Mouse (Mus musculus): Measurements from ENCODE around the gene Dtx1. TPM values are rescaled to one million over a fixed set of nuclear protein-coding genes. Genes with fewer than 3 reads are reported as not detected.

The Dtx1 gene
- polyA plus RNA-seq (2017; shearing (Covaris generic)): 100 to 1,000 TPM; 117 to 164 TPM

DNA sequence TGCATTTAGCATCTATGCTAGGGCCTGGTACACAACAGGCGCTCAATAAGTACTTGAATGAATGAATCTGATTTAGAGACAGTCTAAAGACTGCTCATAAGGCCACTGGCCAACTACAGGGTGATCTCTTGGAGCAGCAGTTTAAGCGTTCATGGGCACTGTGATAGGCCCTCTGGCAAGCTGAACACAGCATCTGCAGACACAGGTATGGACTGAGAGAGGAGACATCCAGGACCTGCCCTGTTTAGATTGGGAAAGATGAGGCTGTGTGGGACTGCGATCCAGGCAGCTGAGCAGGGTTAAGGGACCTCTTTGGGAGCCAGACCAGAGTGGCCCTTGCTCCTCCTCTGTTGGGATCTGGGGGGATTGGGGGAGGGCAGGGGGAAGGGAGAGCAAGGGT, at the start of gene Dtx1:
Dtx1 (minus strand) TSS at position 101 of the 400 bp plus-strand sequence.

DNA sequence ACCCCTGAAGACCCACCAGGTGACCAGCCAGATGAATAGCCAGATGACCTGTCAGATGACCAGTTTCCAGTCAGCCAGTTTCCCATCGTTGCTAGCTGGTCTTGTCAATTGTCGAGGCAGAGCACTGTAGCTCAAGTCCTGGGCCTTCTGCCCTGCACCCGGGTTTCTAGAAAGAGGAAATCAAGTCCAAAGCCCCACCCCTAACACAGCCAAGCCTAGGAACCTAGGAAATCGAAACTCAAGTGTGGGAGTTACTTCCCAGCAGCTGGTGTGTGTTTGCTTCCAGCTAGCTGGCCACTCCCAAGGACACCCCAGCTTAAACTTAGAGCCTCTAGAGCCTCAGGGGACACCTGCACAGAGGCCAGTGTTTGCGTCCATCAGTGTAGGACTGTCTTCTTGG, 38.0 kb upstream of the Dtx1 start, which contains the start of gene Oas2:
Oas2 (minus strand) TSS at position 166 of the 400 bp plus-strand sequence.

DNA sequence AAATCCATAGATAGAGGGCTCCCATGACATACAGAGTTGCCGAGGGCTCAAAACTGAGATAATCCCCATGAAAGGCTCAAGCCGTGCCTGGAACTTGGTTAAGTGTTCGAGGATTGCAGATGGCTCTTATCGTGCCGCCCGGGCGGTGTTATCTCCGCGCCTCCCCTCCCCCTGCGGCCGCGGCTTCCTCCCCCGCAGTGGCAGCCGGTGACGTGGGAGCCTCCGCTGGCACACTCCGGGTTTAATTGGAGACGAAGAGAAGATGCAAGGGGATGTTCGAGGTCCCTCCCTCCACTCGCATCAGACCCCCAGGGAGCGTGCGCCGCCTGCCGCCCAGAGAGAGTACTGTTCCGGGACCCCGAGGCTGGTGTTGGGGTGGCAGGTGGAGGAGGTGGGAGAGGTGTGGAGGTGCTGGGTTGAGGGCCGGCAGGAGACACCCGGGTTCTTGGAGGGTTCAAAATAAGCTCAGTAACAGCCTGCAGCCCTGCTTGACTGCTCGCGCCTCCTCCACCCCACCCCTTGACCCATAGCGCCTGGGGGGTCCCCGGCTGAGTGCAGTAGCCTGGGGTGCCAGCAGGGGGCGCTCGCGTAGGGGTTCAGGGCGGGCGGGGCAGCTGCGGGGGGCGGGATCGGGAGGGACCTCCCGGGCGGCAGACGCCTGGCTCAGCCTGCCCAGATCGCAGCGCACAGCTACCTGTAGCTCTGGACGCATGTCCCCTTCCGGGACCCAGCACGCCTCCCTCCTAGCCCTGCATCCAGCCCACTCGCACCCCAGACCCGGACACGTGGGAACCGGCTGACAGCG, 63.0 kb downstream of the Dtx1 start, which contains the start of gene Rasal1:
Rasal1 (plus strand) TSS at position 244 of the 805 bp plus-strand sequence.

DNA sequence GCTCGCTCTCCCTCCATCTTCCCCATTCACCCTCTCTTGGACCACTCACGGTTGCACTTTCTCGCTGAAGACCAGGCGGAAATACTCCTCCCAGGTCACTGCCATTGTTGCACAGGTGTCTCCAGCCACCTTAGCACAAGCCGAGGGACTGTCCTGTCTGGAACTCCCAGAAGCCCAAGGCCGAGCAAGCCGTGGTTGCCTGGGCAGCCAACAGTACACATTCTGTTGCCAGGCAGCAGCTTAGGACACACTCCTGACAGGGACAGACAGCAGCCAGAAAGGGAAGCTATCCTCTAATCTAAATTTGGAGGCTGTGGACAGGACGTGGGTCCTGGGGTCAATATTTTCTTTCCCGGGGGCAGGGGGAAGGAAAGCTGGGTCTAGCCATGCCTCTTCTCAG, 77.6 kb downstream of the Dtx1 start, which contains the start of gene Cfap73:
Cfap73 (minus strand) TSS at position 105 of the 400 bp plus-strand sequence.

Other genes with a start within 250 kb of the Dtx1 start
- not detected for gene Sdsl, start 239.1 kb downstream of the Dtx1 start, polyA plus RNA-seq (2017; shearing (Covaris generic))
- not detected for gene Sds, start 235.4 kb downstream of the Dtx1 start, polyA plus RNA-seq (2017; shearing (Covaris generic))
- 10 to 100 TPM; 24.9 to 30.8 TPM for gene Plbd2, start 208.3 kb downstream of the Dtx1 start, polyA plus RNA-seq (2017; shearing (Covaris generic))
- 10 to 100 TPM; 10.0 to 17.2 TPM for gene Slc8b1, start 200.8 kb downstream of the Dtx1 start, polyA plus RNA-seq (2017; shearing (Covaris generic))
- 10 to 100 TPM; 14.1 to 21.5 TPM for gene Tpcn1, start 123.3 kb downstream of the Dtx1 start, polyA plus RNA-seq (2017; shearing (Covaris generic))
- 1 to 10 TPM in 1 of 2 experiments, under 1 TPM in 1; 0.43 to 1.9 TPM for gene Iqcd, start 122.9 kb downstream of the Dtx1 start, polyA plus RNA-seq (2017; shearing (Covaris generic))
- 1 to 10 TPM; 2.6 to 3.1 TPM for gene Rita1, start 99.3 kb downstream of the Dtx1 start, polyA plus RNA-seq (2017; shearing (Covaris generic))
- 10 to 100 TPM; 45.8 to 62.9 TPM for gene Ddx54, start 99.2 kb downstream of the Dtx1 start, polyA plus RNA-seq (2017; shearing (Covaris generic))
- gene Cfap73, start 77.7 kb downstream of the Dtx1 start, polyA plus RNA-seq (2017; shearing (Covaris generic)): under 1 TPM in 1 of 2 experiments, not detected in 1; 0.18 TPM
- gene Rasal1, start 63.1 kb downstream of the Dtx1 start, polyA plus RNA-seq (2017; shearing (Covaris generic)): 10 to 100 TPM; 11.4 to 15.4 TPM
- gene Oas2, start 37.9 kb upstream of the Dtx1 start, polyA plus RNA-seq (2017; shearing (Covaris generic)): 1 to 10 TPM; 1.5 to 5.5 TPM
- 10 to 100 TPM in 1 of 2 experiments, 1 to 10 TPM in 1; 3.5 to 24.9 TPM for gene Oas3, start 65.7 kb upstream of the Dtx1 start, polyA plus RNA-seq (2017; shearing (Covaris generic))
- not detected for gene Oas1e, start 83.6 kb upstream of the Dtx1 start, polyA plus RNA-seq (2017; shearing (Covaris generic))
- gene Oas1c, start 100.6 kb upstream of the Dtx1 start, polyA plus RNA-seq (2017; shearing (Covaris generic)): 10 to 100 TPM; 12.6 to 13.1 TPM
- not detected for gene Oas1f, start 135.4 kb upstream of the Dtx1 start, polyA plus RNA-seq (2017; shearing (Covaris generic))
- not detected for gene Oas1h, start 149.5 kb upstream of the Dtx1 start, polyA plus RNA-seq (2017; shearing (Covaris generic))
- gene Oas1g, start 175.7 kb upstream of the Dtx1 start, polyA plus RNA-seq (2017; shearing (Covaris generic)): 1 to 10 TPM in 1 of 2 experiments, under 1 TPM in 1; 0.29 to 1.2 TPM
- gene Oas1a, start 195.6 kb upstream of the Dtx1 start, polyA plus RNA-seq (2017; shearing (Covaris generic)): 10 to 100 TPM in 1 of 2 experiments, 1 to 10 TPM in 1; 4.8 to 67.8 TPM
- gene Oas1d, start 202.6 kb upstream of the Dtx1 start, polyA plus RNA-seq (2017; shearing (Covaris generic)): not detected